Comparison of ENCODE assay signal across 14 mouse cellular contexts in the genomic region with DNA sequence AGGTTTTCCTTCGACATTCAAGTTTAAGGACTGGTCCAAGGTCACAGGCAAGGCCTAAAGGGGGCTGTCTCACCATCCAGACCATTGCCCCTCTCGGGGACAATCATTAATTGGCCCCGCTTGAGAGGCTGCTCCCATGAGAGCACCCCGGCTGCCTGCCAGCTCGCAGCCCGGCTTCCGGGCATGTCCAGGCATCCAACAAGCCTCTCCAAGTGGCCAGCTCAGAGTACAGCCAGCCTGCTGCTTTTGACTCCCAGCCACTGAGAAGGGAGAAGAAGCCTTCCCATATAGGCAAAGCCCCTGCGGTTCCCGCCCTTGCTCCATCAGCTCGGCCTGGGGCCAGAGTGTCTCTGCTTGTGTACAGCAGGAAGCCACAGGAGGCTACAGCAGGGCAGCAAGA. TPM values are rescaled to one million over a fixed set of nuclear protein-coding genes. Genes with fewer than 3 reads are reported as not detected.
DNase-seq lines count a peak whose midpoint lies in the region; ATAC-seq and TF ChIP-seq lines count a peak whose summit lies in the region.
"Had no signal": no experiment of that assay in that cellular context is flagged by ENCODE, and none has a peak within 500 bp of the region (broad histone marks: within the 10 kb centered on the region; RNA-seq: fewer than 3 reads in every experiment).

No protein-coding gene starts in this region.

- H3K4me3 ChIP-seq in forebrain, embryonic 10.5 days = no peak overlapping the region
- H3K4me3 ChIP-seq in forebrain, embryonic 12.5 days (replicated peaks) = no peak overlapping the region
- H3K4me3 ChIP-seq in midbrain, embryonic 10.5 days = no peak overlapping the region
- no peak overlapping the region for H3K4me3 ChIP-seq in midbrain, embryonic 14.5 days (replicated peaks; ENCODE audit: low read depth, low read length)
- no peak overlapping the region for H3K4me3 ChIP-seq in cerebellum, adult 2 months (replicated peaks; ENCODE audit: insufficient read depth, low read depth, low read length)
- H3K4me3 ChIP-seq in lung, adult 2 months (replicated peaks; ENCODE audit: extremely low read depth, low read depth, low read length) = no peak overlapping the region
- H3K4me3 ChIP-seq: left cerebral cortex, adult 2 months had no signal

- ATAC-seq in forebrain, embryonic 12.5 days (ENCODE audit: low FRiP score) = no peak
- no peak for ATAC-seq in midbrain, embryonic 14.5 days (ENCODE audit: low FRiP score, low TSS enrichment)

- peak overlapping the region; percentile 44; the same call in 1 of the 2 replicates for H3K27ac ChIP-seq in forebrain, embryonic 10.5 days
- no peak overlapping the region for H3K27ac ChIP-seq in forebrain, embryonic 12.5 days
- 0 out of 2 replicates have a peak overlapping the region, but pooled peaks have one; percentile 5 for H3K27ac ChIP-seq in midbrain, embryonic 10.5 days (replicated peaks)
- H3K27ac ChIP-seq in midbrain, embryonic 14.5 days (replicated peaks; ENCODE audit: low read depth, low read length) = no peak overlapping the region
- H3K27ac ChIP-seq in cerebellum, adult 2 months (ENCODE audit: insufficient read depth, low read length) = no peak overlapping the region

- no peak for TF ChIP-seq CTCF in cerebellum, adult 2 months (IDR thresholded peaks at IDR 0.05; ENCODE audit: borderline replicate concordance, insufficient read depth, low read depth, low read length)
- no peak for TF ChIP-seq CTCF in lung, adult 2 months (IDR thresholded peaks at IDR 0.05; ENCODE audit: insufficient read depth, low read length)

- no peak overlapping the region for H3K4me2 ChIP-seq in forebrain, embryonic 12.5 days
- H3K4me2 ChIP-seq in midbrain, embryonic 14.5 days (ENCODE audit: low read length) = no peak overlapping the region

- no peaks in the 10 kb centered on the region; the same call in none of the 2 replicates for H3K27me3 ChIP-seq in forebrain, embryonic 10.5 days (ENCODE audit: poor library complexity, severe bottlenecking)
- no peaks in the 10 kb centered on the region; the same call in 1 of the 2 replicates for H3K27me3 ChIP-seq in forebrain, embryonic 12.5 days
- peaks cover 20% of the 10 kb centered on the region for H3K27me3 ChIP-seq in midbrain, embryonic 10.5 days (ENCODE audit: low read depth, poor library complexity, severe bottlenecking)
- H3K27me3 ChIP-seq in midbrain, embryonic 14.5 days (ENCODE audit: control insufficient read depth, insufficient read depth, low read length) = no peaks in the 10 kb centered on the region
- no peaks in the 10 kb centered on the region for H3K27me3 ChIP-seq in cerebellum, adult 2 months (ENCODE audit: control insufficient read depth, insufficient read depth, low read length)

- DNase-seq in forebrain, embryonic 10.5 days (ENCODE audit: extremely low spot score, low spot score) = no peak
- DNase-seq in midbrain, embryonic 10.5 days (ENCODE audit: low spot score) = no peak
- no peak for DNase-seq in midbrain, embryonic 14.5 days
- peak; percentile 18 to 33 for DNase-seq in cerebellum, adult 2 months
- DNase-seq in lung, adult 2 months = peak; percentile 20
- DNase-seq in liver = no peak
- DNase-seq in spleen, postnatal 4 days (ENCODE audit: low spot score in 2 of 2) = no peak

- no peak overlapping the region for H3K9ac ChIP-seq in forebrain, embryonic 12.5 days
- no peak overlapping the region for H3K9ac ChIP-seq in midbrain, embryonic 14.5 days (replicated peaks; ENCODE audit: low read length)

- WGBS in forebrain, embryonic 10.5 days = 77% methylated on average over 10 of the region's 10 CpGs
- 75% methylated on average over 10 of the region's 10 CpGs for WGBS in forebrain, embryonic 12.5 days
- 78% methylated on average over 10 of the region's 10 CpGs for WGBS in midbrain, embryonic 10.5 days
- 71% methylated on average over 10 of the region's 10 CpGs for WGBS in midbrain, embryonic 14.5 days
- WGBS in cerebellum, adult 2 months = 17% methylated on average over 10 of the region's 10 CpGs
- 47% methylated on average over 10 of the region's 10 CpGs for WGBS in lung, adult 2 months

- H3K4me1 ChIP-seq in forebrain, embryonic 10.5 days = peaks cover 37% of the 10 kb centered on the region
- peaks cover 4% of the 10 kb centered on the region; the same call in 1 of the 2 replicates for H3K4me1 ChIP-seq in forebrain, embryonic 12.5 days
- peaks cover 4% of the 10 kb centered on the region; the same call in 1 of the 2 replicates for H3K4me1 ChIP-seq in midbrain, embryonic 10.5 days
- H3K4me1 ChIP-seq in midbrain, embryonic 14.5 days (ENCODE audit: control insufficient read depth, insufficient read depth, low read length) = no peaks in the 10 kb centered on the region
- no peaks in the 10 kb centered on the region for H3K4me1 ChIP-seq in cerebellum, adult 2 months (ENCODE audit: control insufficient read depth, insufficient read depth, low read length)
- no peaks in the 10 kb centered on the region for H3K4me1 ChIP-seq in lung, adult 2 months (ENCODE audit: control insufficient read depth, insufficient read depth, low read length)

- no peaks in the 10 kb centered on the region for H3K9me3 ChIP-seq in forebrain, embryonic 10.5 days
- H3K9me3 ChIP-seq in forebrain, embryonic 12.5 days = no peaks in the 10 kb centered on the region
- H3K9me3 ChIP-seq in midbrain, embryonic 10.5 days (replicated peaks) = no peaks in the 10 kb centered on the region
- no peaks in the 10 kb centered on the region for H3K9me3 ChIP-seq in midbrain, embryonic 14.5 days (ENCODE audit: control insufficient read depth, low read length)

- no peak for TF ChIP-seq POLR2A in cerebellum, adult 2 months (IDR thresholded peaks at IDR 0.05; ENCODE audit: borderline replicate concordance, insufficient read depth, low read length)
- TF ChIP-seq POLR2A in lung, adult 2 months (IDR thresholded peaks at IDR 0.05; ENCODE audit: borderline replicate concordance, extremely low read depth, low read depth, low read length) = no peak

- H3K36me3 ChIP-seq in forebrain, embryonic 10.5 days (replicated peaks) = peaks cover 95% of the 10 kb centered on the region
- H3K36me3 ChIP-seq in forebrain, embryonic 12.5 days (replicated peaks) = peaks cover 29% of the 10 kb centered on the region
- peaks cover 30% of the 10 kb centered on the region; the same call in 1 of the 2 replicates for H3K36me3 ChIP-seq in midbrain, embryonic 10.5 days
- no peaks in the 10 kb centered on the region for H3K36me3 ChIP-seq in midbrain, embryonic 14.5 days (ENCODE audit: control insufficient read depth, insufficient read depth, low read length)

RNA-seq across cellular contexts. Expression of a gene that starts 26.5 kb away (rescaled TPM):
- 126 and 134 TPM in 2 replicates for polyA plus RNA-seq in forebrain, embryonic 10.5 days (2016; fragmentation: Nextera tagmentation; extraction: Ambion mirVana)
- 111 and 130 TPM in 2 replicates for polyA plus RNA-seq in forebrain, embryonic 12.5 days (2016; fragmentation: Nextera tagmentation; extraction: Ambion mirVana)
- polyA plus RNA-seq in midbrain, embryonic 10.5 days (2016; fragmentation: Nextera tagmentation; extraction: Ambion mirVana) = 54.8 and 56.5 TPM in 2 replicates
- 38.0 and 43.1 TPM in 2 replicates for polyA plus RNA-seq in midbrain, embryonic 14.5 days (2014; fragmentation: Nextera tagmentation; extraction: Ambion mirVana)
- polyA plus RNA-seq in cerebellum, adult 2 months (2012; rRNA removed) = 11.1 and 14.7 TPM in 2 replicates
- polyA plus RNA-seq in lung, adult 2 months (2012; rRNA removed) = 7.0 and 13.2 TPM in 2 replicates

RNA-seq across cellular contexts. Expression of a gene that starts 52.8 kb away (rescaled TPM):
- not detected in 2 replicates for polyA plus RNA-seq in forebrain, embryonic 10.5 days (2016; fragmentation: Nextera tagmentation; extraction: Ambion mirVana)
- not detected in 2 replicates for polyA plus RNA-seq in forebrain, embryonic 12.5 days (2016; fragmentation: Nextera tagmentation; extraction: Ambion mirVana)
- polyA plus RNA-seq in midbrain, embryonic 10.5 days (2016; fragmentation: Nextera tagmentation; extraction: Ambion mirVana) = not detected in 2 replicates
- polyA plus RNA-seq in midbrain, embryonic 14.5 days (2014; fragmentation: Nextera tagmentation; extraction: Ambion mirVana) = not detected in 2 replicates
- polyA plus RNA-seq in cerebellum, adult 2 months (2012; rRNA removed) = not detected in 2 replicates
- not detected in 2 replicates for polyA plus RNA-seq in lung, adult 2 months (2012; rRNA removed)
- polyA plus RNA-seq: cortical plate, adult 2 months; heart, embryonic 16.5 days; liver, embryonic 16.5 days; neural tube, embryonic 11.5 days; spleen, adult 2 months had no signal

Comparison
In these comparisons a context has a peak if more than half of its experiments do, and no peak if none do; other contexts are left out.
1. H3K27ac ChIP-seq: peak in forebrain, embryonic 10.5 days (single experiment) and midbrain, embryonic 10.5 days (single experiment); none in forebrain, embryonic 12.5 days (single experiment), midbrain, embryonic 14.5 days (single experiment) and cerebellum, adult 2 months (single experiment).
2. DNase-seq: peak in cerebellum, adult 2 months (2 of 2) and lung, adult 2 months (single experiment); none in forebrain, embryonic 10.5 days (single experiment), midbrain, embryonic 10.5 days (single experiment), midbrain, embryonic 14.5 days (single experiment), liver (single experiment) and spleen, postnatal 4 days (0 of 2).